Mouse (Mus musculus) limb, embryonic 13.5 days (tissue): ENCODE measurements around the gene Med18. TPM values are rescaled to one million over a fixed set of nuclear protein-coding genes. Genes with fewer than 3 reads are reported as not detected.
"Not testable (repeated sequence)": the region's sequence is repeated elsewhere in the genome, so short reads cannot be mapped to it uniquely, and the experiment has no call there.

Source experiments
- ATAC-seq: fragments of 200-750 bp; cut with Nextera tagmentation; 2 replicates; pipeline ENCODE4 v1.8.0; 2017; ENCODE audit warnings: low read depth, moderate number of reproducible peaks, moderate TSS enrichment; ENCODE audit not compliant: low FRiP score
- H3K27ac ChIP-seq: fragments of 300-500 bp; sonication (generic); 2 replicates; pipeline ENCODE4 v1.5.1; 2015; ENCODE audit warnings: inconsistent platforms, mild to moderate bottlenecking, moderate library complexity
- H3K27me3 ChIP-seq: fragments of 300-500 bp; sonication (generic); 2 replicates; pipeline ENCODE4 v1.6.1; 2015; ENCODE audit warnings: mild to moderate bottlenecking, inconsistent platforms
- H3K36me3 ChIP-seq: fragments of 300-500 bp; sonication (generic); 2 replicates; pipeline ENCODE4 v1.6.1; 2015; ENCODE audit warnings: inconsistent platforms, mild to moderate bottlenecking, moderate library complexity
- H3K4me1 ChIP-seq: fragments of 300-500 bp; sonication (generic); 2 replicates; pipeline ENCODE4 v1.6.1; 2015; ENCODE audit warnings: inconsistent platforms
- H3K4me2 ChIP-seq: fragments of 300-500 bp; sonication (generic); replicated peaks from 2 replicates; pipeline ENCODE4 v1.6.1; 2015; ENCODE audit warnings: inconsistent platforms, mild to moderate bottlenecking, moderate library complexity
- H3K4me3 ChIP-seq: fragments of 300-500 bp; sonication (generic); 2 replicates; pipeline ENCODE4 v1.5.1; 2015; ENCODE audit warnings: moderate library complexity, mild to moderate bottlenecking, inconsistent platforms
- H3K9ac ChIP-seq: fragments of 300-500 bp; sonication (generic); 2 replicates; pipeline ENCODE4 v1.6.1; 2015; ENCODE audit warnings: mild to moderate bottlenecking, inconsistent platforms
- H3K9me3 ChIP-seq: fragments of 300-500 bp; sonication (generic); 2 replicates; pipeline ENCODE4 v1.6.1; 2016; ENCODE audit warnings: inconsistent platforms
- WGBS: fragments of 180-500 bp; shearing (Covaris S2); methylation state at CpG from one replicate; pipeline ENCODE4 v1.1.7; 2015; 5-methylcytosine and 5-hydroxymethylcytosine counted together
- polyA plus RNA-seq: library from polyadenylated mRNA; unstranded; fragments of >200 nt; fragmentation: Nextera tagmentation; extraction: Ambion mirVana; gene quantifications from 2 replicates; pipeline ENCODE4 v1.2.1, GENCODE M21; 2015

Med18 gene
- polyA plus RNA-seq, 1 experiment from 2014 or later: 28.3 TPM

DNA sequence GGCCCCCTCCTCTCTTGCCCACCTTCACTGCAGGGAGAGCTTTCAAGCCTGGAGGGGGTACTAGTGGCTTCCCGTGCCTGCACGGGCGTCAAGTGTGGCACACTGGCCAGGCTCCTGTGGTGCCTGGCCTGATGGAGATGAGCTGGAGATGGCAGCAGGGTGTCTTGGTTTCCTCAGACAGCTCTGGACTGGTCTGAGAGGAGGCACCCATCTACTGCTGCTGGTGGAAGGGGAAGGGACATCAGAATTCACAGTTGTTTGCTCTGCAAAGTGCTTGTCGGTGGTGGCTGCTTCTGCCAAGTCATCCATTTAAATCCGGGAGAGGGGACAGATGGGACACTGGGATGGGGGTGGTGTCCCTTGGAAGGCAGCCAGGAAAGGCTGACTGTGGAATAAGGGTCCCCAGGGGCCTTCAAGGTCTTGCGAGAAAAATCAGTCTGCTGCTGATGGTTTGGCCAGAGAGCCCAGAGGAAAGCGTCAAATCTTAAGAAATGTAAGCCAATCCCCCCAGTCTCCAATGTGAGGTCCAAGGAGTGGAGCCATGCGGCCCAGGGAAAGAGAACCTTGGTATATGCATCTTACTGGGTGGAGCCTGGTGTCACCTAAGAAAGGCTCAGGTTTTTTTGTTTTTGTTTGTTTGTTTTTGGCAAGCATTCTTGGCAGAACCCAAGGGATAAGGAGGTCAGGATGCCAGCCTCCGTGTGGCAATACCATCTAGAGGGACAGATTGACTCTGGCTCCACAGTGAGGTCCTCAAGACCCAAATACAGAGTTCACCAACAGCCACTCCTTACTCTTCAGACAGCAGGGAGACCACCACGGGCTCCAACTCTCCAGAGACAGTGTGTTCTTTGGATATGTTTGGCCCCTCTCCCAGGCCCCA, 28.7 kb upstream of the Med18 start:
- no peak for ATAC-seq
- Histone ChIP-seq H3K36me3 (peaks cover 39% of the 10 kb centered on the region), H3K4me2 (no peak overlapping the region), H3K9ac (no peak overlapping the region), H3K27me3 (no peaks in the 10 kb centered on the region), H3K4me3 (no peak overlapping the region), H3K4me1 (peaks cover 16% of the 10 kb centered on the region; the same call in 1 of the 2 replicates), H3K9me3 (no peaks in the 10 kb centered on the region), H3K27ac (no peak overlapping the region)
- 71% methylated on average over 10 of the region's 10 CpGs for WGBS

DNA sequence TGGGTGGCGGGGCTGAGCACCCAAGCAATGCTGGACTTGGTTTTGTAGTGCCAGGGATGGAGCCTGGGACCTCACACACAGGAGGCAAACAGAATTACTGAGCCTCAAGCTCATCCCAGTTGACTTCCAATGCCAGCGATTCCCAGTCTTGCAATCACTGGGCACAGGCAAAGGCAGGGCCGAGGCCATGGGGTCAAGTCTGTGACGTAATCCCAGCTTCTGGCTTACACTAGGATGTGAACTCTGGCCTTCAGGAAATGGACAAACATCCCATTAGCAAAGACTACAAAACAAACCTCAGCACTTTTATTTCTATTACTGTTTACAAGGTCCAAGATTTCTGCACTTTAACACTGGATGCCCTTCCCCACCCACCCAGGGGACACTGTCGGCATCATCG, 28.0 kb upstream of the Med18 start:
- Histone ChIP-seq H3K27ac (no peak overlapping the region), H3K36me3 (peaks cover 33% of the 10 kb centered on the region), H3K4me2 (no peak overlapping the region), H3K9me3 (no peaks in the 10 kb centered on the region), H3K4me1 (peaks cover 16% of the 10 kb centered on the region; the same call in 1 of the 2 replicates), H3K4me3 (no peak overlapping the region), H3K9ac (no peak overlapping the region), H3K27me3 (no peaks in the 10 kb centered on the region)
- WGBS: 82% methylated on average over 6 of the region's 6 CpGs
- ATAC-seq: no peak

DNA sequence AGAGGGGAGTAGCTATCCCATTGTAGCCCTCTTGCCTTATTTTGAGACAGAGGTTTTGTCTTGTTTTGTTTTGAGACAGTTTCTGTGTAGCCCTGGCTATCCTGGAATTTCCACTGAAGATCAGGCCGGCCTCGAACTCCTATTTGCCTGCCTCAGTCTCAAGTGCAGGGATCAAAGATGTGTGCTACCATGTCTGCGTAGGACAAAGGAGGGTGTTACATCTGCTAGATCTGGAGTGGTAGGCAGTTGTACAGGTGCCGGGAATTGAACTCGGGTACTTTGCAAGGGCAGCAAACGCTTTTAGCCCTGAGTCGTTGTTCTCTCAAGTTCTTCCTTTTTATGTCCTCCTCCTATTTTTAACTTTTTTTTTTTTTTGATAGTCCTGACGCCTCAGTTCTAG, 27.3 kb upstream of the Med18 start:
- Histone ChIP-seq H3K36me3 (peaks cover 29% of the 10 kb centered on the region), H3K4me1 (peaks cover 16% of the 10 kb centered on the region; the same call in 1 of the 2 replicates), H3K27me3 (no peaks in the 10 kb centered on the region), H3K4me2 (no peak overlapping the region), H3K9ac (no peak overlapping the region), H3K4me3 (no peak overlapping the region), H3K27ac (no peak overlapping the region), H3K9me3 (no peaks in the 10 kb centered on the region)
- no peak for ATAC-seq
- 91% methylated on average over 8 of the region's 8 CpGs for WGBS

DNA sequence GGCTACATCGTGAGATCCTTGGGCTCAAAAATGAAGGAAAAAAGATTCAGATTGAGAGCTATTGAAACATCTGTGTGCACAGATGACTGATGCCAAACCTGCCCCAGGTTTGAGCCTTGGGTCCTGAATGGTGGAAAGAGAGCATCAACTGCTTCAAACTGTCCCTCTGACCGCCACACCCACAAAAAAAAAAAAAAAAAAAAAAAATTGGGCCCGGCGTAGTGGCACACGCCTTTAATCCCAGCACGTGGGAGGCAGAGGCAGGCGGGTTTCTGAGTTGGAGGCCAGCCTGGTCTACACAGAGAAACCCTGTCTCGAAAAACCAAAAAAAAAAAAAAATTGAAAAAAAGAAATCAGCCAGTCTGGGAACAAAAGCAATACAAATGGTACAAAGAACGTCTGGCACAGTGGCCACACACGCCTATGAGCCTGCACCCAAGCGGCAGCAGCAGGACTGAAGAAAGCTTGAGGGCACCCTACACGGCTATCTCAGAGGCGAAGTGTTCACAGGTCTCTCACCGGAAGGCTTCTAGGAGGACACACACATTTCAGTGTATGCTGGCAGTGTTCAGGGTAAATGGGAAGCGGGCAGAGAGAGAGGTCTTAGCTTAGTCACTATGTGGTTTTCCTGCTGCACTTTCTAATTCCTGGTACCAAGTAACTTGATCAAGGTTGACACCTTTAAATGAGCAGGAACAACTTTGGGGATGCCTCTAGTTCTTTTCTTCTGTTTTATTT, 26.7 kb upstream of the Med18 start:
- Histone ChIP-seq H3K4me1 (peaks cover 14% of the 10 kb centered on the region; the same call in 1 of the 2 replicates), H3K9ac (no peak overlapping the region), H3K36me3 (peaks cover 29% of the 10 kb centered on the region), H3K4me2 (no peak overlapping the region), H3K9me3 (no peaks in the 10 kb centered on the region), H3K4me3 (no peak overlapping the region), H3K27ac (no peak overlapping the region), H3K27me3 (no peaks in the 10 kb centered on the region)
- no peak for ATAC-seq
- 92% methylated on average over 15 of the region's 15 CpGs for WGBS

DNA sequence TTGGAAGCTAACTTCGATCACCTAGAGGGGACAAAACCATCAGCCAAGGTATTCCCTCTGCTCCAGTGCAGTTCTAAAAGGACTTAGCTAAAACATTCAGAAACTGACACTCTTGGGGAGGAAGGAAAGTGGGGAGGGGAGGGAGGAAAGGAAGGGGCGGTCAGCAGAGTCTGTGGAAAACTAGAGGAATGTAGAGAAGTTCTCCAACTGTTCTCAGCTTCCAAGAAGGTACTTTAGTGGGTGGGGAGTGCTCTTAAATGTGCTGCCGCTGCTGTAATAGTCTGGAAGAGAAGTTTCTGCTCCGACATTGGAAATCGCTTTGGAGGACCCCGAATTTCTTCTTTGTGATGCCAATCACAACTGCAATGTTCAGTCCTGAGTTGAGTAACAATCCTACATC, 25.3 kb upstream of the Med18 start:
- WGBS: 69% methylated on average over 6 of the region's 6 CpGs

DNA sequence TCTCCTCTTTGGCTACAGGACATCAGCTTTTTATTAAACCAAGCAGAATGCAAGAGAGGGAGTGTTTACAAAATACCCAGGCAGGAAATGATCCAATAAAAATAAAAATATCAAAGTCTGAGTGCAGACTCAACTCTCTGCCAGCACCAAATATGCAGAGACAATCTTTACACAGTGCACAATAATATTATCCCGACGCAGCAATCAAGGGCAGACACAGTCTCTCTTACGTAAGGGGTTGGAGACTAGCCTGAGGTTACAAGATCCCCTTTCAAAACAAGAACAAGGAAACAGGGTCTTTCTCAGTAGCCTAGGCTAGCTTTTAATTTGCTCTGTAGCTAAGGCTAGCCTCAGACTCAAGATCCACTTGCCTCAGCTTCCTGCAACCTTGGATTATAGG, 24.8 kb upstream of the Med18 start:
- 59% methylated on average over 3 of the region's 3 CpGs for WGBS
- ATAC-seq: no peak

More for the DNA sequence above, 25.3 kb upstream of the Med18 start:
- no peak overlapping the region for H3K4me2 ChIP-seq
- H3K36me3 ChIP-seq: peaks cover 25% of the 10 kb centered on the region
- H3K9me3 ChIP-seq: no peaks in the 10 kb centered on the region
- no peaks in the 10 kb centered on the region for H3K27me3 ChIP-seq
- H3K27ac ChIP-seq: no peak overlapping the region
- no peak overlapping the region for H3K9ac ChIP-seq
- ATAC-seq: no peak
- 0 out of 2 replicates have a peak, but pooled peaks cover 5% of the 10 kb centered on the region for H3K4me1 ChIP-seq
- no peak overlapping the region for H3K4me3 ChIP-seq

DNA sequence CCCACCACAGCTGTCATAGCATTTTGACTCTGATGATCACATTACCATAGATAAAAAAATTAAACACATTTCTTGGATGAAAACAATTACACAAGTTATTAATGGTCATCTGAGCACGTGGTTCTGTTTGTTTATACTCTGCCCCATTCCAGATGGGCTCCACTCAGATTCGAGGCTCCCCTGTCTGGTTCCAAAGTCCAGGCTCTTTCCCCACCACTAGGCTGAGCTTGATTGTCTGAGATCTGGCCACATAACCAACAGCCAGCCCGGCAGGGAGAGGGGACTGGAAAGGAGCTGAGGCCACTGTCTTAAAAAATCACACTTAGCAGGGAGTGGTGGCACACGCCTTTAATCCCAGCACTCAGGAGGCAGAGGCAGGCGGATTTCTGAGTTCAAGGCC, 21.1 kb upstream of the Med18 start:
- Histone ChIP-seq H3K4me3 (no peak overlapping the region), H3K9me3 (no peaks in the 10 kb centered on the region), H3K4me2 (no peak overlapping the region), H3K27ac (no peak overlapping the region), H3K9ac (no peak overlapping the region), H3K4me1 (no peaks in the 10 kb centered on the region), H3K27me3 (no peaks in the 10 kb centered on the region), H3K36me3 (no peaks in the 10 kb centered on the region)
- no peak for ATAC-seq
- 59% methylated on average over 5 of the region's 5 CpGs for WGBS

More for the DNA sequence above, 24.8 kb upstream of the Med18 start:
- Histone ChIP-seq H3K4me1 (0 out of 2 replicates have a peak, but pooled peaks cover 5% of the 10 kb centered on the region), H3K36me3 (peaks cover 22% of the 10 kb centered on the region), H3K9ac (no peak overlapping the region), H3K4me3 (no peak overlapping the region), H3K27ac (no peak overlapping the region), H3K9me3 (no peaks in the 10 kb centered on the region), H3K4me2 (no peak overlapping the region), H3K27me3 (no peaks in the 10 kb centered on the region)

DNA sequence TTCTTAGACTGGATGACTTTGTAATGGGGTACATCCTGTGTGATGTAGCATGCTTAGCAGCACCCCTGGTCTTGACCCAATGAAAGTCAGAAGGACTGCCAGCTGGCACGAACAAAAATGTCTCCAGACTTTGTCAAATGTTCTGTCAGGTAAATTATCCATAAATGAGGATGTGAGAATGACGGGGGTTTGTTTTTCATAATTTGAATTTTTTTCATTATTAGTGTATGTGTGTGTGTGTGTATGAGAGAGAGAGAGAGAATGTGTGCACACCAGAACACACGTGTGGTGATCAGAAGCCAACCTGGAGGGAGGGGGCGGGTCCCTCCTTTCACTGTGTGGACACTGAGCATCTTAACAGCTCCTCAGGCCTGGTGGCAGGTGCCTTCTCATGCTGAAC, 20.5 kb upstream of the Med18 start:
- Histone ChIP-seq H3K27ac (no peak overlapping the region), H3K4me1 (no peaks in the 10 kb centered on the region), H3K9ac (no peak overlapping the region), H3K4me2 (no peak overlapping the region), H3K36me3 (no peaks in the 10 kb centered on the region), H3K27me3 (no peaks in the 10 kb centered on the region), H3K9me3 (no peaks in the 10 kb centered on the region), H3K4me3 (no peak overlapping the region)
- no peak for ATAC-seq
- WGBS: 75% methylated on average over 4 of the region's 4 CpGs

DNA sequence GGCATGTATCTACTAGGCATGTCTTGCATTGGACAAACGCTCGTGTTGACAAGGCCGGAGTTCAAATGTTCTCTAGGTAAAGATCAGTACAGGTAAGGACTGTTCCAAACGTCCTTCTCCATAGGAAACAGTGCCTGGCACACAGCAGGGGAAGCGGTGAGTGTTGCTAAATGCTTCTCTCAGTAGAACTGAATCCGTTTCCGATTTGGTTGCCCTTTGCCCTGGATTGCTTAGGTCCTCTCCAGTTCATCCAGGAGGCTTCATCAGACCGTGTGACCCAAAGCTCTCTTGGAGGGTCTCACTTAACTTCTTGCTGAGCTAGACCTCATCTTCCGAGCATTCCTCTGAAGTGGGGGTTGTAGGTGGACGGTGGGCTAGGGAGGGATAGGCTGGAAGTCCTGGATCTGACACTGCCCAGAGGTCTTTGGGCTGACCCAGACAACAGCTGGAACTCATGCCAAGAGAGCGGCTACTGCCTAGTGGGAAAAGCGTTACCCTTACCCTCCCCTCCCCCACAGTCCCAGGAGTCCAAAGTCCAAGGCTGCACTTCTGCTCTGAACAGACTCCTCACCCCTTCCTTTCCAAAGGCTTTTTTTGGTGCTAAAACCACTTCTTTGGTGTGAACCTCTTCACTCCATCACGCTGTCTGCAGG, 19.4 kb upstream of the Med18 start:
- no peak overlapping the region for H3K4me3 ChIP-seq
- H3K9me3 ChIP-seq: no peaks in the 10 kb centered on the region
- H3K27ac ChIP-seq: no peak overlapping the region
- H3K9ac ChIP-seq: no peak overlapping the region
- no peak for ATAC-seq
- H3K36me3 ChIP-seq: no peaks in the 10 kb centered on the region
- WGBS: 72% methylated on average over 13 of the region's 13 CpGs
- no peaks in the 10 kb centered on the region for H3K27me3 ChIP-seq
- H3K4me2 ChIP-seq: no peak overlapping the region
- no peaks in the 10 kb centered on the region for H3K4me1 ChIP-seq

DNA sequence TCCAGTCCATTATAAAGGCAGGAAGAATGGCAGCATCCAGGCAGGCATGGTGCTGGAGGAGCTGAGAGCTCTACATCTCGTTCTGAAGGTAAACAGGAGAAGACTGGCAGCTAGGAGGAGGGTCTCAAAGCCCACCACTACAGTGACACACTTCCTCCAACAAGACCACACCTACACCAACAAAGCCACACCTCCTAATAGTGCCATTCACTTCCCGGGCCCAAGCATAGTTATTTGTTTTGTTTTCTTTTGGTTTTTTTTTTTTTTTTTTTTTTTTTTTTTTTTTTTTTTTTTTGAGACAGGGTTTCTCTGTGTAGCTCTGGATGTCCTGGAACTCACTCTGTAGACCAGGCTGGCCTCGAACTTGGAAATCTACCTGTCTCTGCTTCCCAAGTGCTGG, 18.4 kb upstream of the Med18 start:
- H3K36me3 ChIP-seq, ATAC-seq, H3K27me3 ChIP-seq, H3K4me3 ChIP-seq, H3K27ac ChIP-seq, H3K4me2 ChIP-seq, H3K4me1 ChIP-seq, H3K9ac ChIP-seq, H3K9me3 ChIP-seq: not testable (repeated sequence)
- WGBS: 68% methylated on average over 3 of the region's 3 CpGs

DNA sequence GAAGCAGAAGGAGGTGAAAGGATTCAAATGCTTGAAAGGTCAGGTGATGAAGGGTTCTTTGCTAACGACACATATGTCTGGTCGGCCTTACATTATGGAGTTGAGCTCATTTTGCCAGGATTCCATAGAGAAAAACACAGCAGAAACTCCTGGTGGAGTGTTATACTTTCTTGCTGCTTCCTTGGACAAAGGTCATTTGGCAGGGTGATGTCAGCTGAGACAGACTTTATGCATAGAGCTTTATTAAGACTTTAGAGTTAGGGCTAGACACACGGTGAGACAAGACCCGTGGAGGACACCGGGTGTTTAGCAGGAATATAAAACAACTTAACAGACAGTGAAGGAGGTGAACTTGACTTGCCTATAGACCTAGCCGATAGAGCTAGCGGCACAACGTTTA, 14.1 kb upstream of the Med18 start:
- Histone ChIP-seq H3K36me3 (no peaks in the 10 kb centered on the region), H3K4me3 (no peak overlapping the region), H3K27me3 (no peaks in the 10 kb centered on the region), H3K4me1 (no peaks in the 10 kb centered on the region), H3K4me2 (no peak overlapping the region), H3K9ac (no peak overlapping the region), H3K9me3 (no peaks in the 10 kb centered on the region), H3K27ac (no peak overlapping the region)
- 86% methylated on average over 8 of the region's 8 CpGs for WGBS
- ATAC-seq: no peak
